10 mouse cellular contexts compared by ENCODE assay signal in the genomic region with DNA sequence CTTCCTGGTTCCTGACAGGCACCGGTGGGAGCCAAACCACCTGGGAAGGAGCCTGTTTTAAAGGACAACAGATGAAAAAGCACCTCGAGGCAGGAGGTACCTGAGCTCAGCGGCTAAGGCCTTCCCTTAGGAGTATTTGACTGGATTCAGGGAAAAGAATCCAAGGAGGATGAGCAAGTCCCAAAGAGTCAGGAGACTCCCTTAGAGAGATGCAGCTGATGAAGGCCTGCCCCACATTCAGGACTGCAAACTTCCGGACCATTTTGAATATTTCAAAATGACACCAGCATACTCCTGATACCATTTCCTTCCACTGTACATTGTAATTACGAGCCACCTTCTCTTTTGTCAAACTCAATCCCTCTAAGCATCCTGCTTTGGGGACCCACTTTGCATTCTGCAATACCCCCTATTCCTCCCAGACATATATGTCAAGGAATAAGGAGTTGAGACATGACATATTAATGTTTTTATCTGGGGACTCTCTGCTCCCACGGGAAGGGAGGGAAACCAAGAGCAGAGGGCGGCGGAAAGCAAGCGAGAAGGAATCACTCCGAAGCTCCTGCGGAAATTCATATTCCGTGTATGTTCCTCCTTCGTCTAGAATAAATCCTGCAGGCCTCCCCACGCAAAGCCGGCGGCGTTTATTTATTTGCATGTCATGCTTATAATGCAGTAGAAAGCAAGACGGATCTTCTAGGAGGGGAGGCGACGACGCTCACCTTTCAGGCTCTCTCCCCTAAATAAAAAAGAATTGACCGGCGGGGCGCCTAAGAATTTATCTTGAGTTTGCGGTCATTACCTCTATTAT.
DNase-seq lines count a peak whose midpoint lies in the region; ATAC-seq and TF ChIP-seq lines count a peak whose summit lies in the region.
"Had no signal": no experiment of that assay in that cellular context is flagged by ENCODE, and none has a peak within 500 bp of the region (broad histone marks: within the 10 kb centered on the region; RNA-seq: fewer than 3 reads in every experiment).

No protein-coding gene starts in this region.

- no peaks in the 10 kb centered on the region for H3K9me3 ChIP-seq in heart, postnatal 0 days (replicated peaks; ENCODE audit: control insufficient read depth, low read length)
- no peaks in the 10 kb centered on the region for H3K9me3 ChIP-seq in hindbrain, embryonic 10.5 days
- no peaks in the 10 kb centered on the region for H3K9me3 ChIP-seq in neural tube, embryonic 11.5 days (ENCODE audit: control insufficient read depth, low read length)
- H3K9me3 ChIP-seq: G1E had no signal

- TF ChIP-seq POLR2A in cerebellum, adult 2 months (IDR thresholded peaks at IDR 0.05; ENCODE audit: borderline replicate concordance, insufficient read depth, low read length), result peak; percentile 17; the same call in 1 of the 2 replicates

- no peak overlapping the region for H3K27ac ChIP-seq in heart, postnatal 0 days (ENCODE audit: low read depth)
- H3K27ac ChIP-seq in cerebellum, adult 2 months (ENCODE audit: insufficient read depth, low read length), result peak overlapping the region; percentile 93
- peak overlapping the region; percentile 91 for H3K27ac ChIP-seq in hindbrain, embryonic 10.5 days
- H3K27ac ChIP-seq in neural tube, embryonic 11.5 days (ENCODE audit: low read depth, low read length), result peak overlapping the region; percentile 96

- TF ChIP-seq CTCF in heart, postnatal 0 days (IDR thresholded peaks at IDR 0.05; ENCODE audit: low read depth), result no peak
- no peak for TF ChIP-seq CTCF in cerebellum, adult 2 months (IDR thresholded peaks at IDR 0.05; ENCODE audit: borderline replicate concordance, insufficient read depth, low read depth, low read length)

- H3K9ac ChIP-seq in heart, postnatal 0 days (replicated peaks; ENCODE audit: low read depth, low read length), result no peak overlapping the region
- H3K9ac ChIP-seq in neural tube, embryonic 11.5 days (ENCODE audit: low read length), result peak overlapping the region; percentile 89; the same call in 1 of the 2 replicates

- TF ChIP-seq EP300 in heart, postnatal 0 days (IDR thresholded peaks at IDR 0.05; ENCODE audit: low read depth), result no peak

- H3K4me2 ChIP-seq in heart, postnatal 0 days (ENCODE audit: low read depth, low read length), result peak overlapping the region; percentile 86; the same call in 1 of the 2 replicates
- H3K4me2 ChIP-seq in neural tube, embryonic 11.5 days (ENCODE audit: low read depth), result peak overlapping the region; percentile 97

- H3K4me1 ChIP-seq in heart, postnatal 0 days (ENCODE audit: control insufficient read depth, insufficient read depth), result peaks cover 8% of the 10 kb centered on the region; the same call in 1 of the 2 replicates
- H3K4me1 ChIP-seq in cerebellum, adult 2 months (ENCODE audit: control insufficient read depth, insufficient read depth, low read length), result peaks cover 7% of the 10 kb centered on the region; the same call in 1 of the 2 replicates
- peaks cover 61% of the 10 kb centered on the region for H3K4me1 ChIP-seq in hindbrain, embryonic 10.5 days (replicated peaks)
- peaks cover 27% of the 10 kb centered on the region for H3K4me1 ChIP-seq in neural tube, embryonic 11.5 days (ENCODE audit: control insufficient read depth, insufficient read depth, low read length)

- H3K27me3 ChIP-seq in heart, postnatal 0 days (ENCODE audit: control insufficient read depth, insufficient read depth, low read length), result peaks cover 42% of the 10 kb centered on the region
- H3K27me3 ChIP-seq in cerebellum, adult 2 months (ENCODE audit: control insufficient read depth, insufficient read depth, low read length), result no peaks in the 10 kb centered on the region
- peaks cover 66% of the 10 kb centered on the region for H3K27me3 ChIP-seq in hindbrain, embryonic 10.5 days (ENCODE audit: insufficient read depth, poor library complexity, severe bottlenecking)
- H3K27me3 ChIP-seq in neural tube, embryonic 11.5 days (ENCODE audit: control insufficient read depth, insufficient read depth, low read length), result no peaks in the 10 kb centered on the region

- no peaks in the 10 kb centered on the region for H3K36me3 ChIP-seq in heart, postnatal 0 days (replicated peaks; ENCODE audit: control insufficient read depth, insufficient read depth, low read length)
- no peaks in the 10 kb centered on the region for H3K36me3 ChIP-seq in hindbrain, embryonic 10.5 days
- H3K36me3 ChIP-seq in neural tube, embryonic 11.5 days (ENCODE audit: control insufficient read depth, insufficient read depth, low read length), result no peaks in the 10 kb centered on the region
- H3K36me3 ChIP-seq: G1E had no signal

- peak overlapping the region; percentile 52; the same call in 1 of the 2 replicates for H3K4me3 ChIP-seq in heart, postnatal 0 days (ENCODE audit: low read depth, low read length)
- peak overlapping the region; percentile 58 for H3K4me3 ChIP-seq in cerebellum, adult 2 months (replicated peaks; ENCODE audit: insufficient read depth, low read depth, low read length)
- peak overlapping the region; percentile 62 for H3K4me3 ChIP-seq in hindbrain, embryonic 10.5 days
- peak overlapping the region; percentile 50 for H3K4me3 ChIP-seq in neural tube, embryonic 11.5 days (ENCODE audit: low read depth, low read length)
- H3K4me3 ChIP-seq: erythroblast, embryonic 14.5 days had no signal

- ATAC-seq in heart, postnatal 0 days (ENCODE audit: insufficient read depth, low read depth), result no peak
- ATAC-seq in neural tube, embryonic 11.5 days (ENCODE audit: insufficient read depth, low FRiP score, low TSS enrichment), result peak; percentile 0; the same call in 1 of the 2 replicates
- ATAC-seq in erythroblast, adult 5-6 weeks (replicated peaks; ENCODE audit: low FRiP score, poor library complexity, severe bottlenecking), result no peak

- no peak for DNase-seq in heart, postnatal 0 days (ENCODE audit: low spot score)
- no peak for DNase-seq in heart, adult 8-10 months (ENCODE audit: low spot score)
- peak; percentile 69 to 75 for DNase-seq in cerebellum, adult 2 months
- DNase-seq in hindbrain, embryonic 10.5 days (ENCODE audit: low spot score), result no peak
- DNase-seq in neural tube, embryonic 11.5 days (ENCODE audit: low spot score), result peak; percentile 48
- no peak for DNase-seq in spleen, adult 12 weeks (ENCODE audit: low spot score)
- no peak for DNase-seq in gastrocnemius, postnatal 25 days

- WGBS in heart, postnatal 0 days, result 54% methylated on average over 25 of the region's 25 CpGs
- 11% methylated on average over 25 of the region's 25 CpGs for WGBS in cerebellum, adult 2 months
- WGBS in hindbrain, embryonic 10.5 days, result 1% methylated on average over 25 of the region's 25 CpGs
- 1% methylated on average over 25 of the region's 25 CpGs for WGBS in neural tube, embryonic 11.5 days

Comparison
In these comparisons a context has a peak if more than half of its experiments do, and no peak if none do; other contexts are left out.
1. DNase-seq: peak in cerebellum, adult 2 months (2 of 2) and neural tube, embryonic 11.5 days (single experiment); none in heart, postnatal 0 days (single experiment), heart, adult 8-10 months (single experiment), hindbrain, embryonic 10.5 days (single experiment), spleen, adult 12 weeks (single experiment) and gastrocnemius, postnatal 25 days (single experiment).
2. Peak in every context shown above with its lines, with median percentiles within 50 percentile points of each other: H3K4me3 ChIP-seq.